Mouse (Mus musculus): ENCODE results near the gene Pygo2. TPM values are rescaled to one million over a fixed set of nuclear protein-coding genes. Genes with fewer than 3 reads are reported as not detected.

Pygo2 gene
- total RNA-seq, 2 experiments from 2014 or later = 57.2 to 66.1 TPM

DNA sequence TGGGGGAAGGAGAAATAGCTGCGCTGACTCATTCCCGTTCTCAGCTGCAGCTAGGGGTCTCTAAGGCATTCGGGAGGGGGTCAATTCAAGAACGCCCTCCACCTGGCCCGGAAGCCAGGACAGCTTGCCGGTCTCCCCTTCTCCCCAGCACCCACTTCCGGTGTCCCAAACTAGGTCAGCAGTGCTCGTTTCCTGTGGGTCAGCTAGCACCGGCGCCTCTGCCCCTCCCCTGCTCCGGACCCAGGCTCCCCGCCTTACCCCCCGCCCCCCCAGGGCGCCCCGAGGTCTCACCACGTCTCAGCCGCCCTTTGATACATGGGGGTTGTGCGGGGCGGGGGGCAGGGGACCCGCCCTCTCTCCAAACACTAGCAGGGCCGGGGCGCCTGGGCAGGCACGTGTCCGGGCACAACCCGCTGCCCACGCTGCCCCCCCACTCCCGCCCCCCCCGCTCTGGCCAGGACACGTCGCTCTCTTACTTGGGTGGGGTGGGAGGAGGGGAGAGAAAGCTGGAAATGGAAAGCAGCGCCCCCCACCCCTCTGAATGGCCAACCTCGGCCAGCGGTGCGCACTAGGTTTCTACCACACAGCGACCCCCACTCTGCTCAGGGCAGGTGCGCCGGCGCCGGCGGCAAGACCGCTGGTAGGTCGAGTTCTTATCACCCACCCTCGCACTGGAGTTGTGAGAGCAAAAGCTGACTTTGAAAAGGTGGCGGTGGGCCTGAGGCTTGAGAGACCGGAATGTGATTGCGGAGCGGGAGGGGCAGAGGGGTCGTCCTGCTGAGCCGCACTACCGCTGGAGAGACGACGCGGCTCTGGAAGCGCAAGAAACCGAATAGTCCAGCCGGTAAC is 38.1 kb upstream of the Pygo2 start:
- no peak for DNase-seq (ENCODE audit: low spot score in 2 of 2)

DNA sequence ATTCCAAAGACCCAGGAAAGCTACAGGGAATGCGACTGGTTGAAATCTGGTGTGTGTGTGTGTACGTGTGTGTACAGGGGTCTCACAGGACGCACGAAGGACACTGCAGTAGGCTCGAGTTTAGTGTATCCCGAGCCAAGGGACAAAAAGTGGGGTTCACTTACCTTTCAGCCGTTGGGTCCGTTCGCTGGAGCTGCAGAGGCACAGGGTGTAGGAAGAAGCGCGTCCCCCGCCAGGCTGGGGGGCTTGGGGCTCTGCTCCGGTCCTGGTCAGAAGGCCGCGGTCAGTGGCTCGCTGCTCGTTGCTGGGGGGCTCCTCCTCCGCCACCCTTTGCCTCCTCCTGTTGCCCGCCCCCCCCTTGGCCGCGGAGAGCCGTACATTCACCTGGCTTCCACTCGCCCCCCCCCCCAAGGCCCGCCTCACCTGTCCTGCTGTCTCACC is 37.1 kb upstream of the Pygo2 start:
- no peak for DNase-seq (ENCODE audit: low spot score in 2 of 2)

DNA sequence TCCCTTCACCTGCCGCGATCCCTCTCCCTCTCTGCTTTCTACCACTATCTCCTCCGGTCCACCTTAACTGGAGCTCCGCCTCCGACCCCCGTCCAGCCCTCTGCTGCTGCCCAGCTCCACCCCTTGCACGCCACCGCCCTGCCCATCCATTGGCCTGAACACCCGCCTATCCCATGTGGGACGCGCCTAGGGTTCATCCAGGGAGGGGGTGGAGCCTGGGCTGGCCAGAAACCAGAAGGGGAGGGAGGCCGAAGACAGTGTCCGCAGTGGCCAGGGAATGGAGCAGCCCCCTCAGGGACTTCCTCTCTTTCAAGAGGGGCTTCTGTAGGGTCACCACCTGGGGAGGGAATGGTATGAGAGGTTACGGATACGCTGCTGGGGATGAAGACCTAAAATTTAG is 36.4 kb upstream of the Pygo2 start:
- peak; percentile 96 for DNase-seq (ENCODE audit: low spot score in 2 of 2)

DNA sequence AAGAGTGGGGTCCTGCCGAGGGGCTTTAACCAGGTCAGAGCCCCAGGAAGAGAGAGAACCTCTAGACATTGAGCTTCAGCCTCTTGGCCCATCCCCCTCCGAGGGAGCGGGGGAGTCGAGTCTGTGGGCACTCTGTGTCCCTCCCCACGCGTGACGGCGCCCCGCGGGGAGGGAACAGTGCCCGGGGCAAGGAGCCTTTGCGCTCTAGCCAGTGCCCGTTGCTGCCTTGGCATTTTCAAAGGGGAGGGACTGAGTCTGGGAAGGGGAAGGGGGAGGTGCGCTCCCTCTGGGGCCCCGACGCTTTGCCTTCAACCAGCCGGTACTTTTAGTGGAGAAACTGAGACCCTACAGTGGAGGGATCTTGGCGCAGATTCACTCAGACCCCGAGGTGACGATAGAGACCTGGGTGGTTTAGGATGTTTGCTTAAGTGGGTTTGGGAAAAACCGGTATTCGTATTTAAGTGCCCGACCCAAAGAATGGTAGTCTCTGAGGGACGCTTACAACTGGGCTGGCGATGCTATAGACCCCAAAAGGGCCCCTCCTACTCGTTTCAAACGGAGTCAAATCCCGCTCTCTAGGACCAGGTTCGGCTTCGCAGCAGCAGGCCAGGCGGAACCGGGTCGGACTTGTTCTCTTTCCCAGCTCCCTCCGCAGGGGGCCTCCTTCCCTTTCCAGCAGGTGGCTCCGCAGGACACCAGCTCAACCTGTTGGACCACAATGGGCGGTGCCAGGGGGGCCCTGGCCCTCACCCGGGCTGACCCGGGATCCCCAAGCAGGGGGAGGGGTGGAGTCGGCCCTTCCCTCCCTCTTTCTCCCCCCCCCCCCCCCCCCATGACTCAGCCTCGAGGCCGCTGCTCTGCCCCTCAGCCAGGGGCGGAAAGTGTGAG is 35.8 kb upstream of the Pygo2 start, which contains the start of gene Zbtb7b:
Gene Zbtb7b, minus strand, starts transcription at position 771 of the 888 bp plus-strand sequence.
- peak in 1 of 2 experiments; percentile 45 for DNase-seq (ENCODE audit: low spot score in 2 of 2)

DNA sequence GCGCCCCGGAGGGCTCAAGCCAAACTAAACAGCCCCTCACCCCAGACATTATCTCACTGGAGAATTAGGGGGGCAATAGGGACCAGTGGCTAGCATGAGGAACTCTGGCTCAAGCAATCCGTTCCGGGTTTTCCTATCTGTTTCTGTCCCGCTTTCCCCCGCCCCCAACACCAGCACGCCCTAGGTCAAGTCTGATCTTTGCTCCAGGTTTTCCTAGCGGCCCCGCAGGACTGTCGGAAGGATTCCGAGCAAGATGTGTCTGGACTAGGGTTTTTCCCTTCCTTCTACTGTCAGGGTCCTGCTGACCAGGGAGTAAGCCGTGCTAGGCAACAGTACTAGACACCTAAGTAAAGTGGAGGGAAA is 35.1 kb upstream of the Pygo2 start:
- peak in 1 of 2 experiments; percentile 53 for DNase-seq (ENCODE audit: low spot score in 2 of 2)

DNA sequence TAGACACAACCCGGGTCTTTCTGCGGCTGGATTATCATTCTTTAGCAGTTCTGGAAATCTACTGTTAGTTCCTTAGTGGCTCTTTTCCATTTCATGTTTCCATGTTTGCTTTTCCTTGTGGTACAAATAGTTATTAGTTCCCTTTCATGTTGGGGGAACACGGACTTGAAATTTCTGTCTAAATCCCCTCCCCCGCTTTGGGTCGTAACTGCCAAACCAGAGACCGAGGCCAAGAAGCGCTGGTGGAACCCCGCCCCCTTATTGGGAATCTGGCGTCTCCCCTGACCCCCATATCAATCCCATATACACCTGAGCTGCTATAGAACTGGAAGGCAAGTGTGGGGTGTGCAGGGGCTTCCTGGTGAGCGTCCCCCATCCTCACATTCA is 34.6 kb upstream of the Pygo2 start:
- DNase-seq (ENCODE audit: low spot score in 2 of 2) = no peak

DNA sequence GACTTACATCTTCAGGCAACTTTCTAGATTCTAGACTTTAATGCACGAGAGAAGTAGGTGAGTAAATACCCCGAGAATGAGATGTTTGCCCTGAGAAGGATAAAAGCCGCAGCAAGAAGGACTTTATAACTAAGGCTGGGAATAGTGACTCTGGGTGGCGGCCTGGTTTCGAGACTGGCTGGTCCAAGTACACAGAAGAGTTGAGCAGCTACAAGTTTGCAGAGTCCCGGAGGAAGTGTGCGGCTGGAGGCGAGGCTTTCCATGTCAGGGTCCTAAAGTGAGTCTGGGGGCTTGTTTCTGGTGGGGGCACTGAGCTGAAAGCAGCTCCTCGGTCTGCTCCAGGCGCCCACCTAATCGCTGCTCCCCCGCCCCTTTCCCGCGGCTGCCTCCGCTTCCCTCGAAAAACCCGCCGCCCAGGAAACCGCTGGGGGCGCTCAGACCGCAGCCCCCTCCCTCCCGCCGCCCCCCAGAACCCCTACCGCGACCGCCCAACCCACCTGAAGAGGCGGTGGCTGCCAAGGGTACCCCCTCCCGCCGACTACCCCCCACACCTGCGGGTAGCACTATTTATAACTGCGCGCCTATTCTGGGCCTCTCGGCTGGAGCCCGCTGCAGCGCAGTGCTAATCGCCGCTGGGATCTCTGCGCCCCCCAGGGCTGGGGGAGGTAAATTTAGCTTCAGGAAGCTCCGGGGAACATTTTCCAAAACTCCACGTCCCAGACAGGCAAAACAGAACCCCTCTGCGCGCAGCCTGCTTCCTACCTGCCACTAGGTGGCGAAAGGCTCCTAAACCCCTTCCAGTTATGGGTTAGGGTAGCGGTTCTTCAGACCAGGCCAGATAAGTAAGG is 34.0 kb upstream of the Pygo2 start:
- peak in 1 of 2 experiments; percentile 57 for DNase-seq (ENCODE audit: low spot score in 2 of 2)

DNA sequence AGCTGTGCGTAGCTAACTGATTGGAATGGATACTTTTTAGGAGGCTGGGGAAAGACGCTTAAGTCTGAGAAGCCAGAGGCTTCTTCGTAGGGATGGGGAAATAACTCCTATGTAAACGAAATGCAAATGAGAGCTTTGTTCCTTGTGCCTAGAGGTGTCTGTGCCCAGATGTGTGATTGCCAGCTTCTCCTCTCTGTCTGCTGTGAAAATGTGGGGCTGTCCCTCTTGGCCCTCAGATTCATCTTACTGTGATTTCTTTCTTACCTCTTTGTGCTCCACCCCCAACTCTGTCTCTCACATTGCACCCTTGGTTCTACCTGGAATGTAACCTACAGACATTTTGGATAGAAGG is 33.4 kb upstream of the Pygo2 start:
- no peak for DNase-seq (ENCODE audit: low spot score in 2 of 2)

DNA sequence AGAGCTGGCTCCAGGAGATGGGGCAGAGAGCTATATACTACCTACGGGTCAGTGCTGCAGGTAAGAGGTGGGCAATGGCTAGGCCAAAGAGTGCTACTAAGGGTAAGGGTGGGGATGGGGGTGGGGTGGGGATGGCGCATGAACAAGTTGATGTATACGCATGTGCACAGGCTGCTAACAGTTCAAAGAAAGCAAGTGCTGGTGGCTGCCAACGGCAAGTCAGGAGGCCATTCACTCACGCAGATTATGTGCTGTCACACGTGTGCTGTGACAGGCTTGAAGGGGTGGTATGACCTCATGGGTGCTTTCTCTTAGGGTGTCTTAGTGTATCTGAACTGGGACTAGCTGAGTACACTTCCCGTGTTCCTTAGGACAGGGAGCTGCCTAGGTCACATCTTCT is 28.7 kb upstream of the Pygo2 start:
- no peak for DNase-seq (ENCODE audit: low spot score in 2 of 2)

DNA sequence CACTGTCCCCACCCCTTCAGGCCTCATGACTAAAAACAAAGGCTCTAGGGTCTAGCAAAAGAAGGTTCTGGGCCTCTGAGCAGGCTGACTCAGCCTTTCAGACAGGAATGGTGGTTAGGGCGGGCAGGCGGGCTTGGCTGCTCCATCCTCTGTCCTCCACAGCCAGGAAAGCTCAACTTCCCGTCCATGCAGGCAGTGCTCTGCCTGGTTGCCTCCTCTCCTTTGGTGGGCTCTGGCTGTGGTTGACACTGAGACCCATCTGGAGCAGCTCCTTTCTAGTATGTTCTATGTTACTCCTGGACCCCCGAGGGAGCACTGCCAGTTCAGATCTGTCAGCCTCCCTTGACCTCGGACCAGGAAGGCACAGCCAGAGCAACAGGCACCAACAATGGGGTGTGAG is 27.3 kb upstream of the Pygo2 start, which contains the start of gene Lenep:
Gene Lenep, minus strand, starts transcription at position 101 of the 400 bp plus-strand sequence.
- DNase-seq (ENCODE audit: low spot score in 2 of 2) = no peak

DNA sequence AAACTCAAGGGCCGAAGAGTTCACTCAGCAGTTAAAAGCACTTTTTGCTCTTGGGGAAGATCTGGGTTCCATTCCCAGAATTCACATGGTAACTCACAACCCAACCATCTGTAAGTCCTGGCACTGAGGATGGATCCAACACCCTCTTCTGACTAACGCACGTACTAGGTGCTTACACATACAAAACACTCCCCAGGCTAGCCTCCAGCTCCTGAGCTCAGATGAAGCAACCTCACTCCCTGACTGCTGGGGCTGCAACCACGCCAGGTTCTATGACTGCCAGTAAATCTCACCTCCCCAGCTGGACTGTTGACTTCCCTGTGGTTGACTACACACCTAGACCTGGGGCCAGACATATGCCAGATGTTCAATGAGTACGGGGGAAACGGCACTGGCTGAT is 23.1 kb upstream of the Pygo2 start:
- no peak for DNase-seq (ENCODE audit: low spot score in 2 of 2)

DNA sequence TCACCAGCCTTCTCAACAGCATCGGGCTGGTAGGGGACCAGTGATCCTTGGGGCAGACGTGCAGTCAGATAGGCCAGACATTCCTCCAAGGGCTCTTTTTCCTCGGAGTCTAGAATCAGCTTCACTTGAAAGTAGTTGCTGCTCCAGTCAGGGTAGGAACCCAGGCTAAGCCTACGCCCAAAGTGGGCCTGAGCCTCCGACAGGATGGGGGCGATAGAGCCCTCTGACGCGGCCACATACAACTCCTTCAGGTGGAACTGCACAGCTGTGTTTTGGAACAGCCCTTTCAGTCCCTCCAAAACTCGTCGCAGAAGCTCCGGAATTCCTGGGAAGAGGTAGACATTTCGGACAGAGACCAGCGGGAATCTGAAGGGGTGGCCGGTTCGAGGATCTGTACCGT is 21.6 kb upstream of the Pygo2 start:
- DNase-seq (ENCODE audit: low spot score in 2 of 2) = no peak

DNA sequence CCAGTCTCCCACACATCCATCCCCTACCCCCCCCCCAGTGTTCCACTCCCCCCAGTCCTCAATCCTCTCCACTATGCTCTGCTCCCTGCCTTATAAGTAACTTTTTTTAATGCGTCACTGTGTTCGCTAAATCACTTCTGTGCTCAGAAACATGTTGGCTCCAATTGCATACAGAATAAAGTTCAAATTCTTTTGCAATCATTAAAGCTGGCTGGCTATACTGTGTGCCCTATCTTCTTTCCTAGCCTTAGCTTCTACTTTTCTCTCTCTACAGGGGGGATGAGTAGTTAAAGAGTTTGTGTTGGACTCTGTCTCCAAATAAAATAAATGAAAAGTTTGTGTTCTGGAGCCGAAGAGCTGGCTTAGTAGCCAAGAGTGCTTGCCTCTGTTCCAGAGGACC is 20.3 kb upstream of the Pygo2 start:
- no peak for DNase-seq (ENCODE audit: low spot score in 2 of 2)

DNA sequence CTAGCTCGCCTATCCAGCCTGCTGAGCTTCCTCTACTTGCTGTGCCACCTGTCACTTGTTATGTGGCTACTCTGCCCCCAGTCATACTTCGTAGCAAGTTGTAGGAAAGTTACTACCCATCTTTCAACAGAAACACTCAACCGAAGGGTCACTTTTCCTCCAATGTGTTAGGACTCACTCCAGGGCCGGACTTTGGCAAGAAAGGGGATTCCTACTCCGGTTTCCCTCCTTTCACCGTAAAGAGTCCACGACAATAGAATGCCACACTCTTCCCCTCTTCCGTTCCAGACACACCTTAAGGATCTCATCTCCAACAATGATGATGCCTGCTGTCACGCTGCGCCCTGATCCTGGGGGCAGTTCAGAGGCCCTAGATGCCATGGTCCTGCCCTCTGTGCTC is 19.1 kb upstream of the Pygo2 start:
- DNase-seq (ENCODE audit: low spot score in 2 of 2) = no peak

DNA sequence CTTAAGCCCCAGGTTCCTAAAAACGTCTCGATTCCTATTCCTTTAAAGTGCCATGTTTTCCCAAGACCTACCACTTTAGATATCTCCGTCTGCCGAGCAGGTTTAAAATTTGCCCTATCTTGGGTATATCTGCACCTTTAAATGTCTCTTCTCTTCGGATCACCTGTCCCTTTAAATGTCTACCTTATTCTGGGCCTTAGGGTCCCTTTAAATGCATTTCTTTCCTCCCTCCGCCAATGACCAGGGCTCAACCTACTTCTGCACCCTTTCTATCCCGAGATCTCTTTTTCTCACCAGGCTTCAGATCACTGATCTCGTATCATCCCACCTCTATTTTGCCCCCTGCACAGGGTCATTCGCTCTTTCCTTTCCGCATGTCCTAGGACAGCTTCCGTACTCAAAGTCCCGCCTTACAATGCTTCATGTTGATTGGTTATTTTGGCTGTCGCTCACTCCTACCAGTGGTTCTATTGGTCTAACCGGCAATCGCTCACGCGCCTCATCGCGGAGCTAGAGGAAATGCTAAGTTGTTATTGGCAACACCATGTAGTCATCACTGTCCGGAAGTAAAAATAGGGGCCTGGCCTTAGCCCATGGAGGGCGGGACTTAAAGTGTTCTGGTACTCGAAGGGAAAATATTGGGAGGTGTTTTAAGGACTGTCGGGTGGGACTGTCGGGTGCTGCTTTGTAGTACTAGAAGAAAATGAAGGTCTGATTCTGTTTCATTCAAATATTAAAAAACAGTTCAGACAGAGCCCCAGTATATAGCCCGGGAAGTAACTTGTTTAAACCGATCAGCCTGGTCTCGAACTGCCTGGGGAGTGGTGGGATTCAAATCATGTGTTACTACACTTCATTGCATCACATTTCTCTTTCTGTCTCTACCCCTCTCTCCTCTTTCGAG is 18.3 kb upstream of the Pygo2 start, which contains the start of gene Flad1:
Gene Flad1, minus strand, starts transcription at position 381 of the 904 bp plus-strand sequence.
- peak; percentile 98 to 99 for DNase-seq (ENCODE audit: low spot score in 2 of 2)

DNA sequence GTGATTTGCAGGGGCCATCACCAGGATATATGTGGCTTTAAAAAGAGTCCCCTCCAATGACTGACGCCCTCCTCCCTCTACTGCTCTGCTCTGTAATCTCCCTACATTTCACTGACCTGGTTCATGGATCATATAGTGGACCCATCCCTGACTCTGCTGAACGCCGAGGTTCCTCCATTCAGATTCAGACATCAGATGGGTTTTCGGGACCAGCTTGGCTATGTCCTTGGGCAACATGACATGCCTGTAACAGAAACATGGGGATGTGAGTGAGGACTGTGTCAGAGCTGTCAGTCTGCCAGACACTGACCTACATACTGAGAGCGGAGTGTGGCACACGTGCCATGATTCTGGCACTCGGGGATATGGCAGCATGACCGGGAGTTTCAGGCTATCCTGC is 13.9 kb upstream of the Pygo2 start:
- no peak for DNase-seq (ENCODE audit: low spot score in 2 of 2)

DNA sequence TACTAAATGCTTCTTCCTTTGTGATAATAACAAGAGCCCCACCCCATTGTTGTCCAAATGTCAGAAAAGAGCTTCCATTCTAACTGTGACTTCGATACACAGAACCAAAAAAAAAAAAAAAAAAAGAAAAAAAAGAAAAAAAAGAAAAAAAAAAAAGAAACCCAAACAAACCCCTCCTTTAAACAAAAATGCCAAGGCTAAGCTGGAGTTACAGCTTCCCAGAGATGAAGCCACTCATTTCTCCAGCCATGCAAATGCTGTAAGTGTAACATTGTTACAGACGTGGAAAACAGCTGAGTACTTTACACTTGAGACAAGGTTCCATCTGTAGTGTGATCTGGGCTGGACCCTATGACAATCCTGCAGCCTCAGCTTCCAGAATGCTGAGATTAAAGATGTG is 12.9 kb upstream of the Pygo2 start:
- DNase-seq (ENCODE audit: low spot score in 2 of 2) = no peak

DNA sequence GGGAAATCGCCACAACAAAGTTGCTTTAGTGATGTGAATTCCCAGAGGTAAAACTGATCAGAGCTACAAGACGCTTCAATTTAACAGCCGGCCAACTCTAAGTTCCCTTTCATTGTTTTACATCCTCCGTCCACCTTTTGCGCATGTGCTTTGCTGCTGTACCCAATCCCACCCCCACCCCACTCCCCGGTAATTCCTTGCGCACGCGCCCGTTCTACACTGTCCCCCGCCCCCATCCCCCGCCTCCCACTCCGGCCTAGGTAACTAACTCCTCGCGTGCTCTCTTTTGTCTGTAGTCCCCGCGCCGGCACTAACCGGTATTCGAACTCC is 12.2 kb upstream of the Pygo2 start:
- DNase-seq (ENCODE audit: low spot score in 2 of 2) = no peak

DNA sequence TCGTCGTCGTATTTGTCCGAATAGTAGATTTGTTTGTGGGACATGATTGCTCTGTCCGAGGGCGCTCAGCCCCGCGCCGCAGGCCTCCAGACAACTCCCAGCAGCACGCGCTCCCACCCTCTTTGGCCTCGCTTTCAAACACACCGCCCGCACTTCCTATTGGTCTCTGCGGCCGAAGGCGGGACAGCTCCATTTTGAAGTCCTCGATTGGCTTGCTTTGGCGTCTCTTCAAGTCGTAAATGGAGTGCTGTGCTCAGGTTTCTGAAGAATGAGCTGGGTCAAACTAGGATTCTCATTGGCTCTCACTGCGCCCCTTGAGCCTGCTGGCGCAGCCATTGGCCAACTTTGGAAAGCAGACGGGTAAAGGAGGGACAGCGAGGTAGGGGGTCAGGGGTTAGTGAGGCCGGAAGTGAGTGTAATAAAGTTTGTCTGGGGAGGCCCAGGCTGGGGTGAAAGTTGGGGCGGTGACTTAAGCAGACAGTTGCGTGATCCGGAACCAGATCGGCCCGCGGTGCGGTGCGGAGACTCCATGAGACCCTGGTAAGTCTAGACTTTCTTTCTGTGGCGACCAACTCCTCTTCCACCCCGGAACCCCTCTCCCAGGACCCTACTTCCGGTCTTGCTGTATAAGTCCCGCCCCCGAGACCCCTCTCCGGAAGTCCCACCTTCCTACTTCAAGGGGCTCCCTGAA is 11.7 kb upstream of the Pygo2 start, which contains the start of the genes Cks1b and Shc1:
Gene Cks1b, minus strand, starts transcription at position 214 of the 691 bp plus-strand sequence.
Gene Shc1, plus strand, starts transcription at position 274 of the 691 bp plus-strand sequence.
- peak; percentile 84 to 94 for DNase-seq (ENCODE audit: low spot score in 2 of 2)
